Mouse (Mus musculus) layer of hippocampus, postnatal 10 days (tissue): ENCODE results near the gene Kcng3. TPM values are rescaled to one million over a fixed set of nuclear protein-coding genes. Genes with fewer than 3 reads are reported as not detected.

Experiments used
- DNase-seq, 2 experiments: peaks; one replicate each; pipeline ENCODE4 v3.0.0; 2021; ENCODE audit warnings: low spot score in 2 of 2
- long read RNA-seq: library from polyadenylated mRNA; stranded (forward); transcript quantifications from one replicate; pipeline ENCODE4 v2.0.0, GENCODE M21; 2023
- total RNA-seq, 2 experiments: library from RNA; stranded (reverse); gene quantifications; 2 replicates each; pipeline ENCODE4 v1.2.3; 2021

Kcng3 gene
- total RNA-seq = 1 to 10 TPM; 5.3 to 5.4 TPM
- long read RNA-seq, partial matches to known transcripts = 0 of 2 reads
- long read RNA-seq, other reads (novel, unspliced or antisense) = 2 of 2 reads

GRCm38 (mm10) chr17:83631783-83632652 lies at the start of gene Kcng3:
Gene Kcng3 (minus strand): TSS chr17:83631895.
- DNase-seq = peak; percentile 25 to 47

GRCm38 (mm10) chr17:83677370-83677769 lies 45.7 kb upstream of the Kcng3 start:
- no peak for DNase-seq

DNA sequence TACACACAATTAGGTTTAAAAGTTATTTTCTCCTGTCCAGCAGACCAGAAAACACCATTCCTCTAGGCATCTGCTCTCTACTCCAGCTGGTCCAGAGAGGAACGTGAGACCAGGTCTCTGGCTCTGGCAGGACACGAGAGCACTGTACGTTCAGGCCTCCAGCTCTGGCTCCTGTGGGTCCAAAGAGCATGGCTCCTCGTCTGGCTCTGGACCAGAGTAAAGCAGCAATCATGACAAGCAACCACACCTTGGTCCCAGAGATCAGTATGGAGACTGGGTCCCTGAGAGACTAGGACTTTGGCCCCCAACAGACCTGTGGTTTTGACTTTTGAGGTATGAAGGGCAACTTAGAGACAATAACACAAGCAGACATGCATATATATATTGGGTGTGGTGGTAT lies 41.0 kb upstream of the Kcng3 start:
- DNase-seq = no peak

GRCm38 (mm10) chr17:83667934-83668690 lies 36.4 kb upstream of the Kcng3 start:
- DNase-seq = no peak

DNA sequence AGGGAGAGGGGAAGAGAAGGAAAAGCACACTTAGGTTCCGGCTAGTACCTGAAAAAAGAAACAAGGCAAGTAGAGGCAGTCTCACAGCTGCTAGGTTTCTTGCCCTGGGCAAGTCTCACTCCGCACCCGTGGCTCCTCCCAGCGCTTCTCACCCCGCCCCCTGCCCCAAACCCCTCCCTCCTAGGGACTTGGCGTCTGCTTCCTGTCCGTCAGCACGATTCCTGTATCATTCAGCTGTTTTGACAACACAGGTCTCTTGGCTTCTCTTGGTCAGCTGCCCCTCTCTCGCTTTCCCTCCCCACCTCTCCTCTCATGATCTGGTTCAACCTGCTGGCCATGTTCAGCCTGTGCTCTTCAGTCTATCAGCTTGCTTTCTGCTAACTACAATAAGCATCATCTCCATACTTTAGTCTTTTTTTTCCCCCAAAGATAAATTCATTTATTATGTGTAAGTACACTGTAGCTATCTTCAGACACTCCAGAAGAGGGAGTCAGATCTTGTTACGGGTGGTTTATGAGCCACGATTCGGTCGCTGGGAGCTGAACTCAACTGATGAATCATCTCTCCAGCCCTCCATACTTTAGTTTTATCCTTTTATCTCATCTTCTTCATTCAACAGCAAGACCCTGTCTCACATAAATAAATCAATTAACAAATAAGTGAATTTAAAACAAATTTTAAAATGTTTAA lies 35.0 kb upstream of the Kcng3 start:
- DNase-seq = no peak

DNA sequence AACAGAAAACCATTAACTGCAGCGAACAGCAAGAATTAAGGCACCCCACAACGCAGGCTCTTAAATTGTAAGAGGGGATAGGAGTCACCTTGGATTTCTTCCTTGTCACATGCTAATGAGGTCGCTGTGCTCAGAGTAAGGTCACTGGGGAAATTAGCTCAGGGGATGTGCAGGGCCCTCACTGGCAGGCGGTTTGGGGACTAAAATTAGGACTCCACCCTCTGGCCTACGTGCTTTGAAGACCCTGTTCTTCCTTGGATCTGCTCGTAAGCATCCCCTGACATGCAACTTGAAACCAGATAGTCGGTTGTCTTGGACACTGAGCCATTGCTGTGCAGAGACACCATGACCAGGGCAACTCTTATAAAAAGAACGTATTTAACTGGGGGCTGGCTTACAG lies 33.1 kb upstream of the Kcng3 start:
- DNase-seq = no peak

GRCm38 (mm10) chr17:83658943-83659342 lies 27.2 kb upstream of the Kcng3 start:
- DNase-seq = no peak

- DNase-seq = no peak
Measured at GRCm38 (mm10) chr17:83657375-83657774, 25.7 kb upstream of the Kcng3 start.

DNA sequence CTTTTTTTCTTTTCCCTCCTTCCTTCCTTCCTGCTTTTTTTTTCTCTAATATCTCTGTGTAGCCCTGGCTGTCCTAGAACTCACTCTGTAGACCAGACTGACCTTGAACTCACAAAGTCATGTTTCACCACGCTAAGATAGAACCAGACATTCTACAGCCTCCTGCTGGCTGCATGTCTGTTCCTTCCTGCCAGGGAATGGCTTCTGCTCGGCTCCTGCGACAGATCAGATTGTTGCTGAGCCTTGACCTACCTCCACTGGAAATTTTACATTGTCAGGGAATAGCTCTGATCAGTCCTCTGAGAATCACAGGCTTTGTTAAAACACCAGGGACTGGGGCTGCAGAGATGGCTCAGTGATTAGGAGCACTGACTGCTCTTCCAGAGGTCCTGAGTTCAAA lies 24.0 kb upstream of the Kcng3 start:
- DNase-seq = no peak

- DNase-seq = no peak
Measured at GRCm38 (mm10) chr17:83654651-83655136, 23.0 kb upstream of the Kcng3 start.

DNA sequence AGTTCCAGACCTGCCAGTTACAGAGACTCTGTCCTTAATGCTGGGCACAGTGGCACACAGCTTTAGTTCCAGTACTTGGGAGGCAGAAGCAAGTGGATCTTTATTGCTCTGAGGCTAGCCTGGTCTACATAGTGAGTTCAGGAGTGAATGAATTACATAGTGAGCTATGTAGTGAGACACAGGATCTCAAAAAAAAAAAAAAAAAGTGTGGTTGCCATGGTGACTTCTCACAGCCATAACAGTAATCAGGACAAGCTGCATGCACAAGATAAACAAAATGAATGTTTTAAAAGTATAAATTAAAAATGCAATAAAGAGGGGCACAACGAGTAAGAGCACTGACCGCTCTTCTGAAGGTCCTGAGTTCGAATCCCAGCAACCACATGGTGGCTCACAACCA lies 21.9 kb upstream of the Kcng3 start:
- no peak for DNase-seq

DNA sequence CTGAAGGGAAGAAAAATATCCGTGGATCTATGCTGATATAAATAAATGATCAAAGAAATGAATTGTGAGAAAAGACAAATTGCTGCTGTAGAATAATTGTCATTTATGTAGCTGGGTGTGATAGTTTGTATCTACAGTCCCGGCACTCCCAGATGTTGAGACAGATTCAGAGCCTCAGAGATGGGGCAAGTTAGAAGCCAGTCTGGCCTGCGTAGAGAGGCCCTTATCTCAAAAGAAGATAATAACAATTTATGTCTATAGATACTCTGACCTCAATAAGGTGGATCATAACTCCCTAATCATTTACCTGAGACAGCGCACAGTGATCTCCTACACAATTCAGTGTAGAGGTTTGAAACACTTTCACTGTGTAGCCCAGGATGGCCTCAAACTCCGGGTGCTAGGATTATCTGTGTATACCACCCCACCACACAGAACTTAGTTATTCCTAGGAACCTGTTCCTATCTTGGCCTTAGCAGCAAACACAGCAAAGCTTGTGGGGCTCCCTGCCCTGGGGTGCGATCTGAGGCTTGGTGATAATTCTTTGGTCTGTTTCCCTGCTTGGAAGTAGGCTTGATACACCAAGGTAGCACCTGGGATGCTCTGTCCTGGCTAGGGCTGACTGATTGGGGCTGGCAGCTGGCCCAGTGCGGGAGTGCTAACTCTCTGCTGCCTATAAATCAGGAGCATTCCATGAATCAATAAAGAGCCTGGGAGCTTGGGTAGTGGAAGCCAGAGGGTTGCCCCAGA lies 19.4 kb upstream of the Kcng3 start:
- DNase-seq = no peak

DNA sequence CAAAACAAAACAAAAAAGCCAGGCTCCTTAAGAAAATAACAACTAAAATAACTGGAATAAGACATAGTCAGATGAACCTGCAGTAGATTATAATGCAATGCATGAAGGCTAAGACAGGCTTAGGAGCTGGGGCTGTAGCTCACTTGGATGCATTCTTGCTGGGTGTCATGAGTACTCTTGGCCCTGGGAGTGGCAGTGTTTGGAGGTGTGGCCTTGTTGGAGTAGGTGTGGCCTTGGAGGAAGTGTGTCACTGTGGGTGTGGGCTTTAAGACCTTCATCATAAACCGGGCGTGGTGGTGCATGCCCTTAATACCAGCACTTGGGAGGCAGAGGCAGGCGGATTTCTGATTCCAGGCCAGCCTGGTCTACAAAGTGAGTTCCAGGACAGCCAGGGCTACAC lies 18.3 kb upstream of the Kcng3 start:
- no peak for DNase-seq

DNA sequence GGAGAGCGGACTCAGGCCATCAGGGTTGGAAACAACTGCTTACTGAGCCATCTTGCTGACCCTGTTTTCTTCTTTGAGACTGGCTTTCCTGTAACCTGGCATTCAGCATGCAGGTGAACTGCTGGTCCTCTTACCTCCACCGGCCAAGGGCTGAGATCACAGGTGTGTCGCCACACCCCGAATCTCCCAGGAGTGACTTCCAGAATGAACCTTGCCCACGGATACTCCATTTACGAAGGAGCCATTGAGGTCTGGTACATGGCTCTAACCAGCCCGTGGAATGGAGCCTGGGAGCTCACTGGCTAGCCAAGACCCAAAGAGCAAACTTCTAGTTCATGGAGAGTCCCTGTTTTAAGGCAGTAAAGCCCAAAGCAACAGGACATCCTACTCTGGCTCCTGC lies 15.7 kb upstream of the Kcng3 start:
- DNase-seq = no peak

GRCm38 (mm10) chr17:83646425-83647163 lies 14.9 kb upstream of the Kcng3 start:
- DNase-seq = no peak

- no peak for DNase-seq
Measured at GRCm38 (mm10) chr17:83645226-83645808, 13.6 kb upstream of the Kcng3 start.

- DNase-seq = peak; percentile 27
Measured at GRCm38 (mm10) chr17:83637393-83637792, 5.7 kb upstream of the Kcng3 start.

DNA sequence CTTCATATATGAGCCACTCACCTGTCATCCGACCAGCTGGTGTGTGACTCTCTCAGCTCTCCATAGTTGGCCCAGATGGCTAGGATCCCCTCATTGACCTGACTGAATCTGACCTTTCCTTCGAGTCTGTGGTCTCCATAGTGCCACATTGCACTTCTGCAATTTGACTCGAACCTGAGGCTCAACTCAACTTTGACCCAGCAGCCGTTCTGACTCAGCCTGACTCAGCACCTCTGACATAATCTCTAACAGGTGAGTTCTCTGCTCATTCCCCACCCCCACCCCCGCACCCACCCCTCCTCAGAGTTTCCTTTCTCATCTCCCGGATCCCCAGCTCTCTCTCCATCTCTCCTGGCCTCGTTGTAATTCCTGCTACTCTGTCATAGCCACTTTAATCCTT lies 4.7 kb upstream of the Kcng3 start:
- no peak for DNase-seq

DNA sequence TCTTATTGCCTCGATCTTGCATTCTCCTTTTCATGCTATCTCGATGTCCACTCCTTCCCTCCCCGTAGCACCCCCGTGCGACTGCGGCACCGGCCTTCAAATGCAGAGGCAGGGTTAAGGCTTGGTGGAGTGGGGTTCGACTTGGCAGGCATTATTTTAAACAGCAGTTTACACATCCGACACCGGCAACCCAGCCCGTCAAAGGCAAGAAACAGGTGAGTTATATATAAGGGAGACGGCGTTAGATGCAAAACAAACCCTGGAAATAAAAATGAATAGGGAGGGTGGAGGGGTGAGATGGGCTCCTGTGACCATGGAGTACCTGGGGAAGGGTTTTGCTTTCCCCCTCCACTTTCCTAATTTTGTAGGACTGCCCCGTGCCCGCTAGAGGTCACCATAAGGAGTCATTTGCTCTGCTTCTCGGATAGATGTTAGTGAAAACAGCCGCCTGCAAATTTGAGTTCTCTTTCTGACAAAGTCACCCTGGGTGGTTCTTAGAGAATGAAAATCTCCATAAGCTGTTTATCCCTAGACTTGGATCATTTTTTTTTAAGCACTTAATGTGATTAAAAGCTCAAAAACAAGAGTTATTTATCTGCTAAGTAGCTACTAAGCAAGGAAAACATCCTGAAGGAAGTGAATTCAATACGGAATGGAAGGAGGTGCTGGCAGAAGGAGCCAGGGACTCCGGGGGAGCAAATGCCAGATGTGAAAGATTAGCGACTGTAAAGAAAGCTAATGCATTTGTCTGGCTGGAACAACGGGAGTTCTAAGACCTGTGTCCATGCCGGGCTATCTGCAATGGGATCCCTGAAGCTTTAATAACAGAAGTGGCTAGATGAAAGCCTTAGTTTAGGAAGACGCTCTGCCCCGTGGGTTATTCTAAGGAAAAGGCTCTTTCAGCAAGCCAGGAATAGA lies 1.2 kb upstream of the Kcng3 start:
- DNase-seq = peak; percentile 78 to 83
